In the genomic region with DNA sequence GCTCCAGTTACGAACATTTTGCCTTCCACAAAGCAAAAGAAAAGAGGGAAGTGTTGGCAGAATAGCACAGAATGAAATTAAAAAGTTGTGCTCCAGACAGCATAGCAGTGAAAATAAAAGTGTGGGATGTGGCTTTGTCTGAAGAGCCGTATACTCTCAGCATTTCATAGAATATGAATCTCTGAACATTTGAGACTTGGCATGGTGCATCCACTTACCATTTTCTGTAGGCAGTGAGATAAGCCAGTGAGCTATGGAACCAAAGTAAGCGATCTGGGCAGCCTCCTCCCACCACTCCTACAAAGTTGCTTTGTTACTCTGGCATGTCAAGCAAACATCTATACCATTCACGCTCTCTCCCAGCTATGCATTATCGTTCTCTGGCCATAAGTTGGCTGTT, we compare ENCODE assay signal across 34 mouse cellular contexts.
"Had no signal": no experiment of that assay in that cellular context is flagged by ENCODE, and none has a peak within 500 bp of the region (broad histone marks: within the 10 kb centered on the region; RNA-seq: fewer than 3 reads in every experiment).

No protein-coding gene starts in this region.

- ATAC-seq: hindbrain, embryonic 16.5 days; hindbrain, postnatal 0 days; inflammation-experienced regulatory T-cells, adult 6 months; intestine, embryonic 15.5 days; intestine, embryonic 16.5 days; intestine, postnatal 0 days had no signal

- DNase-seq: heart, postnatal 10 days; heart, postnatal 14 days; heart, postnatal 36 days; heart, postnatal 4 days; kidney, adult 11 months; kidney, adult 18-20 months; kidney, adult 2 months; kidney, adult 8-10 months; kidney, adult 9 months; kidney, postnatal 10 days; kidney, postnatal 14 days; kidney, postnatal 25 days; kidney, postnatal 36 days; kidney, postnatal 4 days; layer of hippocampus, adult 9-11 months; layer of hippocampus, postnatal 36 days had no signal

- H3K4me3 ChIP-seq: heart, embryonic 12.5 days; heart, embryonic 13.5 days; heart, embryonic 15.5 days; hindbrain, embryonic 10.5 days; hindbrain, embryonic 12.5 days; hindbrain, embryonic 13.5 days; hindbrain, embryonic 15.5 days; intestine, embryonic 15.5 days; kidney, embryonic 15.5 days; layer of hippocampus, adult 2 months; left cerebral cortex, adult 2 months had no signal

- H3K9me3 ChIP-seq: heart, embryonic 13.5 days; heart, embryonic 15.5 days; hindbrain, embryonic 12.5 days; hindbrain, embryonic 13.5 days; hindbrain, embryonic 15.5 days; intestine, embryonic 15.5 days; kidney, embryonic 15.5 days had no signal

- H3K27ac ChIP-seq: heart, embryonic 13.5 days; heart, embryonic 15.5 days; hindbrain, embryonic 10.5 days; hindbrain, embryonic 12.5 days; hindbrain, embryonic 13.5 days; hindbrain, embryonic 14.5 days; hindbrain, embryonic 15.5 days; hindbrain, postnatal 0 days; intestine, embryonic 15.5 days; kidney, embryonic 15.5 days; kidney, postnatal 0 days; layer of hippocampus, adult 2 months; left cerebral cortex, adult 2 months had no signal

- H3K4me2 ChIP-seq: heart, embryonic 12.5 days; heart, embryonic 13.5 days; heart, embryonic 15.5 days; hindbrain, embryonic 12.5 days; hindbrain, embryonic 13.5 days; hindbrain, embryonic 14.5 days; hindbrain, embryonic 15.5 days; intestine, embryonic 15.5 days; kidney, embryonic 15.5 days had no signal

- H3K36me3 ChIP-seq: heart, embryonic 12.5 days; heart, embryonic 13.5 days; heart, embryonic 15.5 days; hindbrain, embryonic 10.5 days; hindbrain, embryonic 12.5 days; hindbrain, embryonic 13.5 days; hindbrain, embryonic 15.5 days; intestine, embryonic 15.5 days; kidney, embryonic 15.5 days had no signal

- H3K4me1 ChIP-seq: heart, embryonic 12.5 days; heart, embryonic 13.5 days; heart, embryonic 15.5 days; hindbrain, embryonic 10.5 days; hindbrain, embryonic 12.5 days; hindbrain, embryonic 13.5 days; hindbrain, embryonic 15.5 days; intestine, embryonic 15.5 days; kidney, embryonic 15.5 days had no signal

- H3K27me3 ChIP-seq: heart, embryonic 12.5 days; heart, embryonic 13.5 days; heart, embryonic 15.5 days; hindbrain, embryonic 12.5 days; hindbrain, embryonic 13.5 days; hindbrain, embryonic 15.5 days; intestine, embryonic 15.5 days; kidney, embryonic 15.5 days had no signal

- H3K9ac ChIP-seq: heart, embryonic 12.5 days; heart, embryonic 13.5 days; heart, embryonic 15.5 days; hindbrain, embryonic 12.5 days; hindbrain, embryonic 13.5 days; hindbrain, embryonic 14.5 days; hindbrain, embryonic 15.5 days; intestine, embryonic 15.5 days; kidney, embryonic 15.5 days had no signal
